Mouse (Mus musculus) lung, adult 2 months (tissue): ENCODE measurements around the gene Mok.

Experiments
- CTCF ChIP-seq: fragments of 200-500 bp; IDR thresholded peaks from 2 replicates; pipeline ENCODE4 v1.5.1; 2011; ENCODE audit warnings: mild to moderate bottlenecking, low read length, control low read depth; ENCODE audit not compliant: insufficient read depth
- POLR2A ChIP-seq: fragments of 200-500 bp; IDR thresholded peaks from 2 replicates; pipeline ENCODE4 v1.6.1; 2011; ENCODE audit warnings: low read depth, mild to moderate bottlenecking, control low read depth, low read length, borderline replicate concordance; ENCODE audit errors: extremely low read depth

DNA sequence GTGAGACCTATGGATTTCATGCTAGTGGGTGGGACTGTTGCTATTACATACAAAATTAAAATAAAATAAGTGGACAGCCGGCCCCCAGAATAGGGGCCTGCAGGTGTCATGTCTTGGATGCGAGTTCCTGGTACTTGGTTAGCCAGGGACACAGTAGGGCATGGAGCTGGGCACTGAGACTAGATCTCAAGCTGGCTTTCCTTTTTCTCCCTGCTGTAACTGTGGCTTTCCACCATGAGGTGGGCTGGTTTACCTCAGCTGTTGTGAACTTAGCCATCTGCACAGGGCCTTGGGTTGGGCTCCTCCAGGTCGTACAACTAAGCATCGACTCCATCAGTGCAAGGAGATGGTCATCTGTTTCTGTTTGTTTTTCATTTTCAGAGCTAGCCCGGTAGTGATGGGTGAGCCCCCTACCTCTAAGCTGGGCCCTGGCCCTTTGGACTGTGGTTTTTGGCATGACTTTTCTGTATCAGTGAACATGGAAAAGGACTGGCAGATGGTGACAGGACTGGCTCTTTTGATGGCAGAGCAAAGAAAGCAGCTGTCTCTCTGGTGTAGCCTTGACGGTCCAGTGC lies 5.5 kb upstream of the Mok start:
- no peak for TF ChIP-seq POLR2A
- TF ChIP-seq CTCF = no peak
